Mouse (Mus musculus) subcutaneous adipose tissue, adult 2 months (tissue): ENCODE data around the gene Qpctl. TPM values are rescaled to one million over a fixed set of nuclear protein-coding genes. Genes with fewer than 3 reads are reported as not detected.

ENCODE experiments used
- polyA plus RNA-seq: library from polyadenylated mRNA; depleted of rRNA; stranded (reverse); fragments of >200 nt; gene quantifications from 2 replicates; pipeline ENCODE4 v1.2.3, GENCODE M21; 2012; ENCODE audit warnings: low replicate concordance; rRNA removed

Gene Qpctl
- 16.7 and 25.1 TPM in 2 replicates for polyA plus RNA-seq

GRCm38 (mm10) chr7:19148875-19149541 lies at the start of gene Qpctl:
Qpctl (minus strand) TSS chr7:19149291.

GRCm38 (mm10) chr7:19175708-19176515 lies 26.8 kb upstream of the Qpctl start, which contains the start of gene Eml2:
Eml2 (plus strand) TSS chr7:19176421.

GRCm38 (mm10) chr7:19165656-19166423 lies 16.7 kb upstream of the Qpctl start, which contains the start of gene Gipr:
Gipr (minus strand) TSS chr7:19166127.

GRCm38 (mm10) chr7:19149626-19150025 lies 535 bp upstream of the Qpctl start, which contains the start of gene Snrpd2:
Snrpd2 (plus strand) TSS chr7:19149722.

GRCm38 (mm10) chr7:19119631-19120429 lies 29.3 kb downstream of the Qpctl start, which contains the start of gene Fbxo46:
Fbxo46 (plus strand) TSS chr7:19119859.

GRCm38 (mm10) chr7:19118028-19118771 lies 30.9 kb downstream of the Qpctl start, which contains the start of gene Gm4969:
Gm4969 (minus strand) TSS chr7:19118368.

GRCm38 (mm10) chr7:19094471-19094825 lies 54.6 kb downstream of the Qpctl start, which contains the start of gene Six5:
Six5 (plus strand) TSS chr7:19094594.

Other genes starting within 250 kb of the Qpctl start
- 20.3 and 25.2 TPM in 2 replicates for gene Ccdc61, start 238.9 kb downstream of the Qpctl start, polyA plus RNA-seq
- 1.6 and 2.5 TPM in 2 replicates for gene Nova2, start 223.4 kb downstream of the Qpctl start, polyA plus RNA-seq
- gene Nanos2, start 161.9 kb downstream of the Qpctl start, polyA plus RNA-seq: 0.26 TPM in 1 of 2 replicates, not detected in the other
- gene Mypop, start 158.0 kb downstream of the Qpctl start, polyA plus RNA-seq: 5.2 and 17.4 TPM in 2 replicates
- gene Irf2bp1, start 145.2 kb downstream of the Qpctl start, polyA plus RNA-seq: 16.7 and 38.8 TPM in 2 replicates
- gene Foxa3, start 125.8 kb downstream of the Qpctl start, polyA plus RNA-seq: not detected in 2 replicates
- 66.1 and 105 TPM in 2 replicates for gene Sympk, start 124.9 kb downstream of the Qpctl start, polyA plus RNA-seq
- gene Rsph6a, start 94.6 kb downstream of the Qpctl start, polyA plus RNA-seq: not detected in 2 replicates
- gene Dmwd, start 73.1 kb downstream of the Qpctl start, polyA plus RNA-seq: 83.2 and 111 TPM in 2 replicates
- 388 and 705 TPM in 2 replicates for gene Dmpk, start 65.4 kb downstream of the Qpctl start, polyA plus RNA-seq
- gene Six5, start 54.7 kb downstream of the Qpctl start, polyA plus RNA-seq: 32.7 and 78.4 TPM in 2 replicates
- gene Gm4969, start 30.9 kb downstream of the Qpctl start, polyA plus RNA-seq: 0.21 and 0.55 TPM in 2 replicates
- gene Fbxo46, start 29.4 kb downstream of the Qpctl start, polyA plus RNA-seq: 7.9 and 11.0 TPM in 2 replicates
- gene Snrpd2, start 431 bp upstream of the Qpctl start, polyA plus RNA-seq: 26.1 and 39.9 TPM in 2 replicates
- gene Gipr, start 16.8 kb upstream of the Qpctl start, polyA plus RNA-seq: 3.3 and 14.7 TPM in 2 replicates
- 34.2 and 47.4 TPM in 2 replicates for gene Eml2, start 27.1 kb upstream of the Qpctl start, polyA plus RNA-seq
- gene Gpr4, start 63.2 kb upstream of the Qpctl start, polyA plus RNA-seq: 21.2 and 40.9 TPM in 2 replicates
- gene Opa3, start 79.0 kb upstream of the Qpctl start, polyA plus RNA-seq: 43.4 and 43.9 TPM in 2 replicates
- 104 and 192 TPM in 2 replicates for gene Vasp, start 122.5 kb upstream of the Qpctl start, polyA plus RNA-seq
- gene Ppm1n, start 130.8 kb upstream of the Qpctl start, polyA plus RNA-seq: 0.20 TPM in 1 of 2 replicates, not detected in the other
- gene Rtn2, start 133.3 kb upstream of the Qpctl start, polyA plus RNA-seq: 59.4 and 168 TPM in 2 replicates
- gene Fosb, start 160.8 kb upstream of the Qpctl start, polyA plus RNA-seq: 0.85 and 1.2 TPM in 2 replicates
- 66.5 and 93.4 TPM in 2 replicates for gene Ercc1, start 195.5 kb upstream of the Qpctl start, polyA plus RNA-seq
- 5.2 and 9.0 TPM in 2 replicates for gene Cd3eap, start 210.2 kb upstream of the Qpctl start, polyA plus RNA-seq
- 14.0 and 14.9 TPM in 2 replicates for gene Ppp1r13l, start 210.5 kb upstream of the Qpctl start, polyA plus RNA-seq
- gene Ercc2, start 232.7 kb upstream of the Qpctl start, polyA plus RNA-seq: 36.5 and 70.7 TPM in 2 replicates